Mouse (Mus musculus): ENCODE measurements around the gene Arhgap17.

The Arhgap17 gene

GRCm38 (mm10) chr7:123287903-123288302 lies 81.8 kb downstream of the Arhgap17 start:
- no peak for DNase-seq (ENCODE audit: low spot score)

DNA sequence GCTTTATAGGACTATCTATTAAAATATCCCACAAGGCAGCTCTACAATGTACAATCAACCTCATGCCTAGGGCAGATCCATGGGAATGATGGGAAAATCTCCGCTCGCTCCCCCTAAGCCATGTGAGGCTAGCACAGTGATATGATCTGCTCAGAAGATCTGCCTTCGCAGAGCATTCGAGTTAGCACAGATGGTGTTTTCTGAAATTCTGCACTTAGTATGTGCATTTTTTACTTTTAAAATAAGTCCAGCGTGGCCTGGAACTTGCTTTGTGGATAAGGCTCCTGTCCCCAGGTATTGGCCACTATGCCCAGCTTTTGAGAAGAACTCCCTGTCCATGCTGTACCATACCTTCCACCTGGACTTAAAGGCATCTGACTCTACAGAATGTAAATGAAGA lies 83.8 kb downstream of the Arhgap17 start:
- DNase-seq (ENCODE audit: low spot score), result no peak

- no peak for DNase-seq (ENCODE audit: low spot score)
These were observed 85.9 kb downstream of the Arhgap17 start for GRCm38 (mm10) chr7:123283826-123284225.

DNA sequence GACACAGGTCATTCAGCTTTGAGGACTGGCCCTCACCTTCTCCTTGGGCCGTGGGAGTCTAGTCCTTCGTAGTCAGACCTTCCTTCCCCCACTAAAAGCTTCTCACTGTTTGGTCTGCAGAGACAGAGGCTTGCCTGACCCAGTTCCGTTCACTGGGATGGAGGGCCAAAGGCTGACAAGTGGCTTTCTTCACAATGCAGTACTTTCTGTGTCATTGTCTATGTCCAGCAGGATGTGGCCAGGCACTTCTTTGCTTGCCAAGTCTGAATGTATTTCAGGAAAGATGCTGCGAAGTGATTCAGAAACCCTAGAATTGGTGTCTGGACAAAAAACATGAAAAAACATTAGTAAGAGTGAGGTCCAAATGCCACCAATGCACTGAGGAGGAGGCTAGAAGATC lies 89.9 kb downstream of the Arhgap17 start:
- DNase-seq (ENCODE audit: low spot score), result no peak

DNA sequence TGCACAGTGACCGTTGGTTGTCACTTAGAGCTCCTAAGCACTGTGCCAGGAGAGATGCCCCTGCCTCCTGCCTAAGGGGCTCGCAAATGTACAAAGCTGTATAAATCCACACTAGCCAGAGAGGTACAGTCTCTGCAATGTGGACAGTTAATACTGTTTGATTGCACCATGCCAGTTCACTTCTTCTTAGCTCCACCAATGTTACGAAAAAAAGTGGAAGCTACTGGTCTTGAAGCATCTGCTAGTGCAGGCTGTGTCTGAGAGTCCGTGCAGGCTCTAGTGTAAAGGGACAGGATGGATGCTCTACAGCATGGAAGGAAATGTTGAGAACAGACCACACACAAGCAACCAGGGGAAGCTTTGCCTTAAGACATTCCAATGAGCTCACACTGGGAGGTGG lies 93.1 kb downstream of the Arhgap17 start:
- DNase-seq (ENCODE audit: low spot score), result no peak

DNA sequence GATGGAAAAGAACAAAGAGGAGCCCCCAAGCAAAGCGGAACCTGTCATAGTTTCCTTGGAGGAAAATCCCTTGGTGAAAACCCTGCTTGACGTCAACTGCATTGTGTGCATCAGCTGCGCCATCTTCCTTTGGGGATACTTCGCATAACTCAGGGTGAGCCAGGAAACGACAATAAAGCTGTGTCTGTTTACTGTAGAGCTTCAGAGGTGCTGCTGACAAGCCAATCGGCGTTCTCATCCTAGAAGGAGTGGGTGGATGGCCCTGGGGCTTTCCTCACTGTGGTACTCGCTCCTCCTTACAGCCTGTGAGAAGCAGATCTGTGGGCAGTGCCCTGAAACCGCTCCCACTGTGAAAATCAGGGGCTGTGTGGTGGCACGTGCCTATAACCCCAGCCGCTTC lies 96.7 kb downstream of the Arhgap17 start:
- no peak for DNase-seq (ENCODE audit: low spot score)

DNA sequence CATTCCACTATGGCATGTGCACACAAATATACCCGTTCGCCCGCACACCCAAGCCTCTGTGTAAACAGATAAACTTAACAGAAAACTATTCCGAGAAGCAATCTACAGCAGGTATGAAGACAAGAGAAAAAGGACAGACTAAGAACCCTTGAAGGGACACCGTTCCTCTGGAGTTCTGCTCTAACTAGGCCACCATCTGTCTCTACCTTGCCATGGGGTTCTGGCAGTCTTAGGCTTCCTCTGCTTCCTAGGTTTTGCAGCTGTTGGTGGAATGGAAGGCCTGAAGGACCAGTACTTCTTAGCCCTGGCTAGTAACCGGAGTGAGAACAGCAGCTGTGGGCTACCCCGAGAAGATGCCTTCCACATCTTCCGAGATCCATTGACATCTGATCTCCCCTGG lies 111.6 kb downstream of the Arhgap17 start:
- DNase-seq (ENCODE audit: low spot score), result no peak

DNA sequence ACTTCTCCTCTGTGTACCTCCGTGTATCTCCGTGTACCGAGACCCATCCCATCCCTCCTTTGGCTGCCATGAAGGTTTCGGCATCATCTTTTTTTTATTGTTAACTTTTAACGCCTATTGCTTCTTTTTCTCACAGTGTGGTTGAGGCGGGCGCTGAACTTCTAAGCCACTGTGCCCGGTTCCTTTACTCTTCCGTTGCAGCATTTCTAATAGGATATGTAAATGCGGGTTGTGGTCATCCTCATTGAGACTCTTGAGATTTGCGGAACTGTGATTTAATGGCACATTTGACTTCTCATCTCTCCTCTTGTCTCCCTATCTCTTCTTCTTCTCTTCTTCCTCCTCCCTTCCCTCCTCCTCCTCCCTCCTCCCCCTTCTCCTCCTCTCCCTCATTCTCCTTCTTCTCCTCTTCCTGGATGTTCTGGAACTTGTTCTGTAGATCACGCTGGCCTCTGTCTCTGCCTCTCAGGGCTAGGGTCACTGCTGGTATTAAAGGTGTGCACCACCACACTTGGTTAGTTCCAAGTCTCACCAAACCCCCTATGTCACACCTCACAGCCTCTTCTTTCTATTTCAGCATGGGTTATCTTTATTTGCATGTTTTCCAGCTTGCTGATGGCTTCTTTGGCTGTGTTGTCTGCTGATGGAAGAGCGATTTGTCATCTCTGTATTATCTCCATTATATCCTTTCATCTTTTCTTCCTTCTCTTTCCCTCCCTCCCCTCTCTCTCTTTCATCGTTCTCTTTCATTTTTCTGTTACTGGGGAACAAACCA lies 115.3 kb downstream of the Arhgap17 start:
- DNase-seq (ENCODE audit: low spot score), result no peak

GRCm38 (mm10) chr7:123253396-123253795 lies 116.3 kb downstream of the Arhgap17 start:
- DNase-seq (ENCODE audit: low spot score), result no peak

- no peak for DNase-seq (ENCODE audit: low spot score)
These were observed 118.4 kb downstream of the Arhgap17 start for GRCm38 (mm10) chr7:123251343-123251742.

DNA sequence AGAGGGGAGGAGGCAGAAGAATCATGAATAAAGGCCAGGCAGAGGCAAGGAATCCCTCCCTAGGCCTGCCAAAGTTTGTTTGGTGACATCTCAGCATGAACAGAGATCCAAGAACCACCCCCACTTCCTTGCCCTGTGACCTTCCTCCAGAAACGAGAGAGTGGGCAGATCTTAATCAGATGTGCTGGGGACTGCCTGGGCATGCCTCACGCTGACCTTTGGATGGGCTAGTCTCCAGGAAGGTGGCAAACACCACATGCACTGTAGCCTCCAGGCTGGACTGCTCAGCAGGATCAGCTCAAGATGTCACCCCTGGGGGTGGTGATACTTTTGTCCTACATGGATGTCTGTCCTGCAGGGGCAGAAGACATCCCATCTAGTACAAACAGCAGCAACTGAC lies 121.5 kb downstream of the Arhgap17 start:
- DNase-seq (ENCODE audit: low spot score), result no peak

- no peak for DNase-seq (ENCODE audit: low spot score)
These were observed 123.1 kb downstream of the Arhgap17 start for GRCm38 (mm10) chr7:123246504-123247084.

GRCm38 (mm10) chr7:123244833-123245232 lies 124.9 kb downstream of the Arhgap17 start:
- DNase-seq (ENCODE audit: low spot score), result no peak

GRCm38 (mm10) chr7:123242241-123242640 lies 127.5 kb downstream of the Arhgap17 start:
- DNase-seq (ENCODE audit: low spot score), result no peak

DNA sequence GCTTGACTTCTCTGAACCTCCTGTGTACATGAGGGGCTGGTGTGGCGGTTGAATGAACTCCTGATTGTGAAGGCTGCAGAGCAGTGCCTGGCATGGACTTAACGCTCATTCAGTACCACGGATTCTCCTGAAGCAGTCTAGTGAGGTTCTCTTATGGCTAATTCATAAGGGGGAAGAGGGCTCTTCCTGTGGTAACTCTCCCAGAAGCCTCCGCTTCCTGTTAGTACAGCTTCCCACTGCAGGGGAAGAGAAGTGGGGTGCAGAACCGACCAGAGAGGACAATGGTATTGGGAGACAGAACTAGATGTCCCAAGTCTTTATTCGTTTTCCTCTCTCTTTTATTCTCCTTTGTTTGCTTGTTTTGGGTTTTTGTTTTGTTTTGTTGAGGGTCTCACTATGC lies 129.7 kb downstream of the Arhgap17 start:
- DNase-seq (ENCODE audit: low spot score), result no peak

DNA sequence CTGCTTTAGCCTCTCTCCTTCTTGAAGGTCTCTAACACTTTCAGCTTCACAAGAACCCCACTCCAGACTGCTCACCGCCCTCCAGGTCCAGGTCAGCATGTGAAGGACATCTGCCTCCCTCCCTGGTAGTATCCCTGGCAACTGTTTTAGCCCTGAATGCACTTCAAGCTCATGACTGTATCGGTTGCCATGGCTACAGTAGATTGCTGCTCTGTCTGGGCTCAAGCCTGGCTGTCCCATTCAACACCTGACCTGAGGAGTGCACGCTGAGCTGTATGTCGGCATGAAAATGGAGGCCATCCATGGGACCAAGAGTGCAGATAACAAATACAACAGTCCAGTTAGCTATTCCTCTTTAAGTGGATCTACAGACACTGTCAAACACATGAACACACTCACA lies 131.1 kb downstream of the Arhgap17 start:
- DNase-seq (ENCODE audit: low spot score), result no peak

GRCm38 (mm10) chr7:123235449-123235848 lies 134.3 kb downstream of the Arhgap17 start:
- DNase-seq (ENCODE audit: low spot score), result peak; percentile 28
